Comparison of ENCODE assay signal across 23 mouse cellular contexts in genomic region chr4:107588637-107589036, GRCm38 (mm10).
A peak's percentile ranks its signal among the peaks of the same experiment; 100 is the strongest.
DNase-seq lines count a peak whose midpoint lies in the region; ATAC-seq and TF ChIP-seq lines count a peak whose summit lies in the region.
"Had no signal": no experiment of that assay in that cellular context is flagged by ENCODE, and none has a peak within 500 bp of the region (broad histone marks: within the 10 kb centered on the region; RNA-seq: fewer than 3 reads in every experiment).

No protein-coding gene starts in this region.

- no peak overlapping the region for H3K4me2 ChIP-seq in kidney, embryonic 16.5 days (replicated peaks; ENCODE audit: low read depth, low read length)

- no peak for ATAC-seq in kidney, embryonic 16.5 days (ENCODE audit: low FRiP score, low TSS enrichment)
- ATAC-seq: activated CD4-positive, CD25-positive, alpha-beta regulatory T cell, adult 4 months; CD4-positive, CD25-positive, alpha-beta regulatory T cell, adult 4 months; Patski had no signal

- H3K36me3 ChIP-seq in kidney, adult 2 months (ENCODE audit: control insufficient read depth, insufficient read depth, low read length): no peaks in the 10 kb centered on the region
- H3K36me3 ChIP-seq in kidney, embryonic 16.5 days (ENCODE audit: insufficient read depth, low read length): no peaks in the 10 kb centered on the region
- no peaks in the 10 kb centered on the region for H3K36me3 ChIP-seq in ES-E14 (ENCODE audit: control insufficient read depth, insufficient read depth, low read length, poor library complexity, severe bottlenecking)
- H3K36me3 ChIP-seq: G1E had no signal

- no peak for TF ChIP-seq POLR2A in kidney, adult 2 months (IDR thresholded peaks at IDR 0.05; ENCODE audit: low read depth, low read length)

- H3K4me3 ChIP-seq in kidney, adult 2 months (ENCODE audit: insufficient read depth, low read depth, low read length): no peak overlapping the region
- no peak overlapping the region for H3K4me3 ChIP-seq in kidney, embryonic 16.5 days (ENCODE audit: low read length)
- H3K4me3 ChIP-seq in ES-E14 (ENCODE audit: insufficient read depth in 1 of 2, low read depth in 1 of 2, low read length in 2 of 2, poor library complexity in 1 of 2, severe bottlenecking in 1 of 2): no peak overlapping the region

- H3K9ac ChIP-seq in kidney, embryonic 16.5 days (replicated peaks; ENCODE audit: low read length): no peak overlapping the region
- no peak overlapping the region for H3K9ac ChIP-seq in ES-E14 (ENCODE audit: insufficient read depth, low read depth, low read length, poor library complexity, severe bottlenecking)

- no peak for TF ChIP-seq CTCF in kidney, adult 2 months (conservative IDR thresholded peaks at IDR 0.05; ENCODE audit: insufficient read depth, insufficient read length, low read depth, low read length)

- no peak overlapping the region for H3K27ac ChIP-seq in kidney, adult 2 months (ENCODE audit: insufficient read depth, low read depth, low read length)
- H3K27ac ChIP-seq in kidney, embryonic 16.5 days (ENCODE audit: low read length): no peak overlapping the region
- no peak overlapping the region for H3K27ac ChIP-seq in ES-E14 (ENCODE audit: insufficient read depth, low read depth, low read length, poor library complexity, severe bottlenecking)

- 74% methylated on average over 7 of the region's 7 CpGs for WGBS in kidney, adult 2 months
- 82% methylated on average over 7 of the region's 7 CpGs for WGBS in kidney, embryonic 16.5 days

- no peaks in the 10 kb centered on the region for H3K4me1 ChIP-seq in kidney, adult 2 months (ENCODE audit: control insufficient read depth, insufficient read depth, low read length)
- peaks cover 16% of the 10 kb centered on the region for H3K4me1 ChIP-seq in kidney, embryonic 16.5 days (ENCODE audit: insufficient read depth, low read length)
- no peaks in the 10 kb centered on the region for H3K4me1 ChIP-seq in ES-E14 (ENCODE audit: control insufficient read depth in 2 of 2, insufficient read depth in 2 of 2, low read length in 2 of 2, poor library complexity in 1 of 2)

- H3K27me3 ChIP-seq in kidney, adult 2 months (replicated peaks; ENCODE audit: control insufficient read depth, insufficient read depth, low read length): no peaks in the 10 kb centered on the region
- no peaks in the 10 kb centered on the region; the same call in 1 of the 2 replicates for H3K27me3 ChIP-seq in kidney, embryonic 16.5 days (ENCODE audit: insufficient read depth, low read length)
- H3K27me3 ChIP-seq: CH12.LX, Patski had no signal

- peak; percentile 9 for DNase-seq in kidney, adult 2 months
- DNase-seq in ES-E14 (ENCODE audit: low read depth, low spot score) (no peak), NIH3T3 (ENCODE audit: low read depth) (peak; percentile 30)
- no peak for DNase-seq in heart, adult 8-10 months (ENCODE audit: low spot score)
- no peak for DNase-seq in gastrocnemius, postnatal 4 days (ENCODE audit: low spot score in 2 of 2)
- DNase-seq: adrenal gland, adult 2 months; adrenal gland, adult 8-10 months; adrenal gland, postnatal 10 days; adrenal gland, postnatal 14 days; adrenal gland, postnatal 25 days; adrenal gland, postnatal 36 days; B cell, adult 2 months; cerebellum, adult 11 months; cerebellum, adult 11-12 months; cerebellum, adult 18-20 months; cerebellum, adult 2 months; cerebellum, adult 8-10 months had no signal

- in situ Hi-C loops in ES-E14 (cut with MboI; ENCODE audit: low sequenced_read_pairs in 2 of 2, unreplicated experiment in 2 of 2): no loop called here

- no peaks in the 10 kb centered on the region for H3K9me3 ChIP-seq in kidney, embryonic 16.5 days (ENCODE audit: low read length)
- H3K9me3 ChIP-seq in ES-E14 (ENCODE audit: control insufficient read depth, insufficient read depth, low read depth, low read length): no peaks in the 10 kb centered on the region
- H3K9me3 ChIP-seq: G1E had no signal

TF ChIP-seq in ES-E14, 5 proteins besides CTCF, POLR2A, EP300 and RAD21:
- TF ChIP-seq MAFK (IDR thresholded peaks at IDR 0.05; ENCODE audit: insufficient read depth, low read depth, low read length) (peak; percentile 92), HCFC1 (IDR thresholded peaks at IDR 0.05; ENCODE audit: borderline replicate concordance, insufficient read depth, low read length) (no peak), ZNF384 (IDR thresholded peaks at IDR 0.05; ENCODE audit: low read depth, low read length) (no peak)

Comparison
In these comparisons a context has a peak if more than half of its experiments do, and no peak if none do; other contexts are left out.
1. DNase-seq: peak in kidney, adult 2 months (single experiment) and NIH3T3 (single experiment); none in ES-E14 (single experiment), heart, adult 8-10 months (single experiment) and gastrocnemius, postnatal 4 days (0 of 2).